Mouse (Mus musculus): Measurements from ENCODE around the gene Cacna1d. TPM values are rescaled to one million over a fixed set of nuclear protein-coding genes. Genes with fewer than 3 reads are reported as not detected.

Cacna1d gene
- polyA plus RNA-seq, 1 experiment, result not detected

DNA sequence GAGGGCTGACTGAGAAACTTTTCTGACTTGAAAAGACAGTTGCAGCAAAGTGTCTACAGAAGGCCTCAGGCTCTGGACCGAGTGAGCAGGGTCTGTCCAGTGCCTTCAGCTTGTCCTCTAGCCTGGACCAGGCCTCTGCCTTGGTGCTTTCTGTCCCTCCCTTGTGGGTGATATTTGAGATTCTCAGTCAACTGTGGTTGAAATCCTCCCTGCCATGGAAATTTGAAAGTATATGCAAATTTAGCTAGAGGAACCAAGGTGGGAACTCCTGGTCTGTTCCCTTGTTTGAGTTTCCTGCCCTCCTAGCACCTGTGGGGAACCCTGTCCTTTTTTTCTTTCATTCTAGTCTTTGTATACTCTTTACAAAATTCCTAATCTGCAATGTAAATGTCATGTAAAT is 476.2 kb downstream of the Cacna1d start:
- no peaks in the 10 kb centered on the region for H3K79me3 ChIP-seq (ENCODE audit: low read depth)
- H3K36me3 ChIP-seq (ENCODE audit: control insufficient read depth, insufficient read depth), result no peaks in the 10 kb centered on the region
- no peak overlapping the region for H3ac ChIP-seq (ENCODE audit: control insufficient read depth, insufficient read length, low read depth)
- peaks cover 19% of the 10 kb centered on the region for H3K27me3 ChIP-seq (ENCODE audit: control insufficient read depth, insufficient read depth, insufficient read length)
- H3K79me2 ChIP-seq (ENCODE audit: control insufficient read depth, insufficient read depth), result no peaks in the 10 kb centered on the region
- no peak overlapping the region for H3K4me3 ChIP-seq (ENCODE audit: insufficient read depth, poor library complexity, severe bottlenecking)
- TF ChIP-seq MYOD1 (IDR thresholded peaks at IDR 0.05; ENCODE audit: control insufficient read depth, insufficient read length, low read depth) (no peak), USF1 (IDR thresholded peaks at IDR 0.05; ENCODE audit: low read depth) (no peak), CEBPB (IDR thresholded peaks at IDR 0.05; ENCODE audit: low read depth) (no peak), MYOG (IDR thresholded peaks at IDR 0.05; ENCODE audit: control insufficient read depth, extremely low read depth, insufficient read length) (no peak), CTCF (IDR thresholded peaks at IDR 0.05; ENCODE audit: control insufficient read depth, insufficient read depth, insufficient read length) (no peak), MAX (IDR thresholded peaks at IDR 0.05) (no peak), FOSL1 (IDR thresholded peaks at IDR 0.05; ENCODE audit: insufficient read depth, low read length, poor library complexity, severe bottlenecking) (no peak)

DNA sequence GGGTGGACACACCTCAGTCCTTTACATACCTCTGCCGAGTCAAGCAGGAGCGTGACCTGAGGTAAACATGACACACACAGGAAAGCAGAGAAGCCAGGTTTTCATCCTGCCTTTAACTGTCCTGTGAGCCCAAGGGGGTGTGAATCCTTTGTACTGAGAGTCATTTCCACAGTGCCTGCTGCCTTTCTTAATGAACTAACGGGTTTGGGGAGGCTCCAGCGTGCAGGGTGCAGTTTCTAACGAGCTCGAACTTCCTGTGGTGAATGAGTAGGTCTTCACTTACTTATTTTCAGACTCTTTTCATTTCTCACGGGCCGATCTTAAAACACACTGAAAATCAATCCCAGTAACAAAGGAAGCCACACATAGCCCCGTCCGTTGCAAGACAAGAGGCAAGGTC is 476.8 kb downstream of the Cacna1d start:
- Histone ChIP-seq H3K27me3 (ENCODE audit: control insufficient read depth, insufficient read depth, insufficient read length) (peaks cover 19% of the 10 kb centered on the region), H3K79me2 (ENCODE audit: control insufficient read depth, insufficient read depth) (no peaks in the 10 kb centered on the region), H3K79me3 (ENCODE audit: low read depth) (no peaks in the 10 kb centered on the region), H3ac (ENCODE audit: control insufficient read depth, insufficient read length, low read depth) (no peak overlapping the region), H3K36me3 (ENCODE audit: control insufficient read depth, insufficient read depth) (no peaks in the 10 kb centered on the region), H3K4me3 (ENCODE audit: insufficient read depth, poor library complexity, severe bottlenecking) (no peak overlapping the region)
- no peak for TF ChIP-seq MYOD1 (IDR thresholded peaks at IDR 0.05; ENCODE audit: control insufficient read depth, insufficient read length, low read depth)
- TF ChIP-seq FOSL1 (IDR thresholded peaks at IDR 0.05; ENCODE audit: insufficient read depth, low read length, poor library complexity, severe bottlenecking), result no peak
- TF ChIP-seq CEBPB (IDR thresholded peaks at IDR 0.05; ENCODE audit: low read depth), result no peak

DNA sequence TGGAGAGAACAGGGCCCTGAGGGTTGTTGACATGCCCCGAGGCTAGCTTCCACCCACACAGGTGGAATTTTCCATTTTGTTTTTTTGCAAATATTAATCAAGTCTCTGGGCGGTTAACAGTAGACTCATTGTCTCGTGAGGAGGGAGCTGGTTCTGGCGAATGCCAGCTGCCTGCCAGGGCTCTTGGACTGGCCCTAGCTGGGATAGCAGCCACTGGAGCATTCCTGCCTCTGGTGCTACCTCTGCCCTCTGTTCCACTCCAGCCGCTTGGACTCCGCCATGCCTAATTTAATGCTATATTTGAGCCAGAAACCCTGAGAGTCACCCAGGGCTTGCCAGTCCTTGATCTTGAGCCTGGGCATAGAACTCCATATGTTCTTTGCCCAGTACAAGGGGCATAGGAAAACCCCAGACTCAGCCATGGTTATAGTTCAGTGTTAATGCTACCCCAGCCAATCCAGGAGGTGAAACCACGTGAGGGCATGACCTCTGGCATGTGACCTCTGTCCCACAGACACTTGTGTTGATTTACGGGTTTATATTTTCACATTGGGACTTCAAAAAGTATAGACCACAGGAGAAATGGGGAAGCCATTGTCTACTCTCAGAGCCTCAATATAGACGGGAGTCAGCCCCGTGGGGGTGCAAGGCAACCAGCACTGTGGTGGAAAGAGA is 479.2 kb downstream of the Cacna1d start:
- peaks cover 17% of the 10 kb centered on the region for H3K27me3 ChIP-seq (ENCODE audit: control insufficient read depth, insufficient read depth, insufficient read length)
- no peaks in the 10 kb centered on the region for H3K79me2 ChIP-seq (ENCODE audit: control insufficient read depth, insufficient read depth)
- H3ac ChIP-seq (ENCODE audit: control insufficient read depth, insufficient read length, low read depth), result no peak overlapping the region
- no peak overlapping the region for H3K4me3 ChIP-seq (ENCODE audit: insufficient read depth, poor library complexity, severe bottlenecking)
- no peak for TF ChIP-seq FOSL1 (IDR thresholded peaks at IDR 0.05; ENCODE audit: insufficient read depth, low read length, poor library complexity, severe bottlenecking)
- no peak for TF ChIP-seq MAX (IDR thresholded peaks at IDR 0.05)
- TF ChIP-seq CTCF (IDR thresholded peaks at IDR 0.05; ENCODE audit: control insufficient read depth, insufficient read depth, insufficient read length), result no peak
- no peak for TF ChIP-seq CEBPB (IDR thresholded peaks at IDR 0.05; ENCODE audit: low read depth)
- H3K79me3 ChIP-seq (ENCODE audit: low read depth), result no peaks in the 10 kb centered on the region
- H3K36me3 ChIP-seq (ENCODE audit: control insufficient read depth, insufficient read depth), result no peaks in the 10 kb centered on the region

DNA sequence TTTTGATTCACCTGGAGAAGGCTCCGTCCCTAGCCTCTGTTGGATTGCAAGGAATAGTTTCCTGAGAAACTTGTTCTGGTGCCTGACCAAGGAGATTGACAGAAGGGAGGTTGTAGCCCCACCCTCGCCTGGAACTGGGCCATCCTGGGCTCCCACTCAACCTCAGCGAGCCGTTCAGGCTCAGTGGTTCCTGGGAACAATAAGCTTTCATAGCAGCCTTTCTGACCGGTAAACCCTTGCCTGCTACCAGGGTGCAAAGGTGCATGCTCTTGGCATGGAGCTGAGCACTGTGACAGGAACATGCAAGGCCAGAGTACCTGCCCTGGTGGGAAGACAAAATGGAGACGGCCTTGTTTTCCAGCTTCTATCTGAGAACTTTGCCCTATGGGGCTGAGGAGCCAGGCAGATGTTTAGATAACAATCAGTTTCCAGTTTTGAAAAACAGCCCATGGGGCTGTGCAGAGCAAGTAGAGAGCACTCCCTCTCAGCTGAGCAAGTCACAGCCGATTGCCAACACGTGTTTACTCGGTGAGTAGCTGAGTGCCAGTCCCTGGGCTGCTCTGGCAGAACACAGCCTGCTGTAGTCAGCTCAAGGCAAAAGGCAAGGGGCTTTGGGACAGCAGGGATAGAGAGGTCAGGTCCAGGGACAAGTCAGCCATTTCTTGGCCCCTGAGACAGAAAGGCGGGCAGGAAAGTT is 481.2 kb downstream of the Cacna1d start:
- Histone ChIP-seq H3K27me3 (ENCODE audit: control insufficient read depth, insufficient read depth, insufficient read length) (peaks cover 17% of the 10 kb centered on the region), H3K79me2 (ENCODE audit: control insufficient read depth, insufficient read depth) (no peaks in the 10 kb centered on the region), H3K36me3 (ENCODE audit: control insufficient read depth, insufficient read depth) (no peaks in the 10 kb centered on the region), H3ac (ENCODE audit: control insufficient read depth, insufficient read length, low read depth) (no peak overlapping the region), H3K79me3 (ENCODE audit: low read depth) (no peaks in the 10 kb centered on the region), H3K4me3 (ENCODE audit: insufficient read depth, poor library complexity, severe bottlenecking) (no peak overlapping the region)
- TF ChIP-seq FOSL1 (IDR thresholded peaks at IDR 0.05; ENCODE audit: insufficient read depth, low read length, poor library complexity, severe bottlenecking) (no peak), CEBPB (IDR thresholded peaks at IDR 0.05; ENCODE audit: low read depth) (no peak), MYOG (IDR thresholded peaks at IDR 0.05; ENCODE audit: control insufficient read depth, extremely low read depth, insufficient read length) (no peak)

DNA sequence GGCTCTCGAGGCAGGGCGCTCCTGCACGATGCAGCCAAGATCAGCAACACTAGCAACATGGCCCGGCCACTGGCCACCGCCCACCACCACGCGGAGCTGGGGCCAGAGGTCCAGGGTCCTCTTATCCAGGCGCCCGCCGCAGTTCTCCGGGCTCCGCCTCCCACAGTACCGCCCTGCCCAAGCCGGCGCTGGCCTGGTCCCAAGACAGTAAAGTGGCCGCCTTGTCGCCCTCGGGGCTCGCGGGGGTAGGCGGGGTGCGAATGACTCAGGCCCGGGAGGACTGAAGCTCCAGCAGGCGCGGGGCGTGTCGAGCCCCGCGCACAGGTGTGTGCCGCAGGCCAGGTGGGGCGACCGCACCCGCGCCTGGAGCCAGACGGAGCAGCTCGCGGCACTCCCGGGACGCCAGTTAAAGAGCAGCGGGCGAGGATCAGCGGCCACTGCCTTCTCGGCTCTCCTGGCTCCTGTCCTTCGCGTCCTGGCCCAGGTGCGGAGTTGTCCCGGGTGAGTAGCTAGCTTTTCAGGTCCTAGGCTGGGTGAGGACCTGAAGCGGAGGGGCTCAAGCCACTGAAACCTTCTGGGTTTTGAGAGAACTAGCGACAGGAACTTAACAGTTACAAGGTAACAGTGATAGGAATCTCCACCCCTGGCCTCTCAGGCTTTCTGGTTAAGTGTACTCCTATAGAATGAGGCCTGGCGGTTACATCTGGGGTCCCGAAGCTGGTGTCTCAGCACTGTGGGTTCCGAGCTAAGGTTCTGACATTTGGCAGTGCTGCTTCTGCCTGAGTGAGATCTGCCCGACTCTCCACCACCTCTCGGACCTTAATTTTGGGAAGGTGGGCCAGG is 482.3 kb downstream of the Cacna1d start, which contains the start of the genes Il17rb and Chdh:
Il17rb (minus strand) TSS at position 164 of the 843 bp plus-strand sequence.
Chdh (plus strand) TSS at position 291 of the 843 bp plus-strand sequence.
- H3K79me2 ChIP-seq (ENCODE audit: control insufficient read depth, insufficient read depth), result no peaks in the 10 kb centered on the region
- TF ChIP-seq MYOD1 (IDR thresholded peaks at IDR 0.05; ENCODE audit: control insufficient read depth, insufficient read length, low read depth) (no peak), MAX (IDR thresholded peaks at IDR 0.05) (no peak), MYOG (IDR thresholded peaks at IDR 0.05; ENCODE audit: control insufficient read depth, extremely low read depth, insufficient read length) (no peak), USF1 (IDR thresholded peaks at IDR 0.05; ENCODE audit: low read depth) (no peak), FOSL1 (IDR thresholded peaks at IDR 0.05; ENCODE audit: insufficient read depth, low read length, poor library complexity, severe bottlenecking) (no peak), CTCF (IDR thresholded peaks at IDR 0.05; ENCODE audit: control insufficient read depth, insufficient read depth, insufficient read length) (no peak), CEBPB (IDR thresholded peaks at IDR 0.05; ENCODE audit: low read depth) (no peak)
- H3K36me3 ChIP-seq (ENCODE audit: control insufficient read depth, insufficient read depth), result no peaks in the 10 kb centered on the region
- H3K27me3 ChIP-seq (ENCODE audit: control insufficient read depth, insufficient read depth, insufficient read length), result peaks cover 21% of the 10 kb centered on the region
- H3K4me3 ChIP-seq (ENCODE audit: insufficient read depth, poor library complexity, severe bottlenecking), result no peak within 1 kb of the TSS
- H3ac ChIP-seq (ENCODE audit: control insufficient read depth, insufficient read length, low read depth), result no peak within 1 kb of the TSS
- H3K79me3 ChIP-seq (ENCODE audit: low read depth), result no peaks in the 10 kb centered on the region
